Mouse (Mus musculus) limb, embryonic 12.5 days (tissue): ENCODE data around the gene Ccdc167. TPM values are rescaled to one million over a fixed set of nuclear protein-coding genes. Genes with fewer than 3 reads are reported as not detected.
A peak's percentile ranks its signal among the peaks of the same experiment; 100 is the strongest.
"Not testable (repeated sequence)": the region's sequence is repeated elsewhere in the genome, so short reads cannot be mapped to it uniquely, and the experiment has no call there.

Experiments
- ATAC-seq: fragments of 200-750 bp; cut with Nextera tagmentation; 2 replicates; pipeline ENCODE4 v1.8.0; 2017; ENCODE audit warnings: low read depth, moderate TSS enrichment; ENCODE audit not compliant: insufficient number of reproducible peaks, insufficient read depth, low FRiP score, low TSS enrichment
- H3K27ac ChIP-seq: fragments of 300-500 bp; sonication (generic); 2 replicates; pipeline ENCODE4 v1.5.1; 2016; ENCODE audit warnings: mild to moderate bottlenecking, moderate library complexity
- H3K27me3 ChIP-seq: fragments of 300-500 bp; sonication (generic); 2 replicates; pipeline ENCODE4 v1.6.1; 2016; ENCODE audit warnings: mild to moderate bottlenecking, moderate library complexity
- H3K36me3 ChIP-seq: fragments of 300-500 bp; sonication (generic); 2 replicates; pipeline ENCODE4 v1.6.1; 2016; ENCODE audit warnings: mild to moderate bottlenecking, moderate library complexity
- H3K4me1 ChIP-seq: fragments of 300-500 bp; sonication (generic); replicated peaks from 2 replicates; pipeline ENCODE4 v1.6.1; 2016
- H3K4me2 ChIP-seq: fragments of 300-500 bp; sonication (generic); 2 replicates; pipeline ENCODE4 v1.6.1; 2016; ENCODE audit warnings: mild to moderate bottlenecking, moderate library complexity
- H3K4me3 ChIP-seq: fragments of 300-500 bp; sonication (generic); replicated peaks from 2 replicates; pipeline ENCODE4 v1.5.1; 2016; ENCODE audit warnings: mild to moderate bottlenecking
- H3K9ac ChIP-seq: fragments of 300-500 bp; sonication (generic); replicated peaks from 2 replicates; pipeline ENCODE4 v1.6.1; 2016; ENCODE audit warnings: mild to moderate bottlenecking, moderate library complexity
- H3K9me3 ChIP-seq: fragments of 300-500 bp; sonication (generic); 2 replicates; pipeline ENCODE4 v1.6.1; 2016; ENCODE audit warnings: mild to moderate bottlenecking, moderate library complexity
- WGBS: fragments of 180-500 bp; shearing (Covaris S2); methylation state at CpG from one replicate; pipeline ENCODE4 v1.1.7; 2016; 5-methylcytosine and 5-hydroxymethylcytosine counted together
- polyA plus RNA-seq: library from polyadenylated mRNA; unstranded; fragments of >200 nt; fragmentation: Nextera tagmentation; extraction: Ambion mirVana; gene quantifications from 2 replicates; pipeline ENCODE4 v1.2.1, GENCODE M21; 2016

Ccdc167 gene
- polyA plus RNA-seq, 1 experiment from 2014 or later = 16.8 TPM

- H3K9me3 ChIP-seq = no peaks in the 10 kb centered on the region
- H3K27ac ChIP-seq = no peak overlapping the region
- 91% methylated on average over 8 of the region's 8 CpGs for WGBS
- ATAC-seq = no peak
- no peaks in the 10 kb centered on the region for H3K27me3 ChIP-seq
- H3K4me1 ChIP-seq = peaks cover 10% of the 10 kb centered on the region
- H3K9ac ChIP-seq = no peak overlapping the region
- H3K4me3 ChIP-seq = no peak overlapping the region
- H3K4me2 ChIP-seq = no peak overlapping the region
- peaks cover 6% of the 10 kb centered on the region for H3K36me3 ChIP-seq
These were observed 1.8 kb upstream of the Ccdc167 start for GRCm38 (mm10) chr17:29718660-29719059.

DNA sequence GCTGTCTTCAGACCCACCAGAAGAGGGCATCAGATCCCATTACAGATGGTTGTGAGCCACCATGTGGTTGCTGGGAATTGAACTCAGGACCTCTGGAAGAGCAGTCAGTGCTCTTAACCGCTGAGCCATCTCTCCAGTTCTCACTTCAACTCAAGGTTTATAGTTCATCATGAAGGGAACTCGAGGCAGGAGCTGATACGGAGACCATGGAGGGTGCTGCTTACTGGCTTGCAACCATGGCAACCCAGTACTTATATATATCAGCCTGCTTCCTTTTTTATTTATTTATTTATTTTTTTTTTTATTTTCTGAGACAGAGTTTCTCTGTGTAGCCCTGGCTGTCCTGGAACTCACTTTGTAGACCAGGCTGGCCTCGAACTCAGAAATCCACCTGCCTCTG, 3.1 kb downstream of the Ccdc167 start:
- H3K36me3 ChIP-seq, H3K4me3 ChIP-seq, H3K9me3 ChIP-seq, H3K4me2 ChIP-seq, ATAC-seq, H3K27me3 ChIP-seq, H3K9ac ChIP-seq, H3K27ac ChIP-seq: not testable (repeated sequence)
- peaks cover 55% of the 10 kb centered on the region for H3K4me1 ChIP-seq
- 98% methylated on average over 4 of the region's 4 CpGs for WGBS

DNA sequence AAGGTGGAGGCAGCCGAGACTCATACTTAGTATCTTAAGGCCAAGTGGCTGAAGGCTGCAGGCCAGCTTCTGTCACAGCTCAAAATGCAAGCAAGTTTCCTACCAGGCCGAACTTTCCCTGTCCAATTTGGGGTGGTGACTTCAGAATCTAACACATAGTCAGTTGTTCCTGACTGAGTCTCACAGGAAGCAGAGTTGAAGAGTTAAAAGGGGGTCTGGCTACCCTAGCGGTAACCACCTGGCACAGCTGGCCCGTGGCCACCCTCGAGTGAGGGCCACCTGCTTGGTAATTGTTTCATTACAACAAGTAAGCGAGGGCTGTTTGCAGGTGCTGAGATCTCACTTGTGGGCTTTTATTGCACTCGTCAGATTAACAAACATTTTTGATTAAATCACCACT, 4.3 kb downstream of the Ccdc167 start:
- Histone ChIP-seq H3K9ac (no peak overlapping the region), H3K9me3 (no peaks in the 10 kb centered on the region), H3K36me3 (peaks cover 6% of the 10 kb centered on the region), H3K27ac (0 out of 2 replicates have a peak overlapping the region, but pooled peaks have one; percentile 19), H3K27me3 (no peaks in the 10 kb centered on the region), H3K4me3 (no peak overlapping the region), H3K4me2 (no peak overlapping the region), H3K4me1 (peaks cover 67% of the 10 kb centered on the region)
- WGBS = 34% methylated on average over 7 of the region's 7 CpGs
- ATAC-seq = no peak

DNA sequence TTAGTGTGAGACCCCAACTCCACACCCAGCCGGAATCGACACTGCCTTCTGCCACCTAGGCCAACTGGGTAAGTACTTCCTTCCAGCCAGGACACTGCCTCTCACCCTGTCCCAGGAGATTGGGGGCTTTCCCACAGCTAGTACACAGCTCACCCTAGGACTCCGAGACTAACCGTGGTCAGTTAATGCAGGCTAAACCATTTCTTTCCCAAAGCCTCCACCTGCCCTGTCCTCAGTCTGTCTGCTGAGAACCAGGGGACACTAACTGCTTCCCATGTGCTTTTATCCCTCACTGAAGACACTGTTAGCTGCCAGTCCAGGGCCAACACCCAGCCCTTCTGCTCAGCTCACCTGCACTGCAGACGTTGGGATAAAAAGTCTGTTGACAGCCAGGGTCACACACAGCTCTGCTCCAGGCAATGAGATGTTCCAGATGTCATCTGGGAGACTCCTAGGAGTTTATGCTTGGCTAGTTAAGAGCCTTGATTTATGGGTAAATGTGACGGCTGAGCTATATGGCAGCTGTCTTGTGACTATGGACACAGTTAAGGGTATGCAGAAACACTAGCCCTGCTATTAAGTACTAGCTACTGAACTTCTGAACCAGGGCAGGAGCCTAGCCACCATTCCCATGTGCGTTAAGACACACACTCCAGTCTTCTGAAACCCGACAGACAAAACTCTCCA, 5.0 kb downstream of the Ccdc167 start:
- Histone ChIP-seq H3K9me3 (no peaks in the 10 kb centered on the region), H3K36me3 (peaks cover 6% of the 10 kb centered on the region), H3K4me1 (peaks cover 73% of the 10 kb centered on the region), H3K4me2 (peak overlapping the region; percentile 5; the same call in 1 of the 2 replicates), H3K9ac (no peak overlapping the region), H3K4me3 (no peak overlapping the region), H3K27ac (peak overlapping the region; percentile 31; the same call in 1 of the 2 replicates), H3K27me3 (no peaks in the 10 kb centered on the region)
- 42% methylated on average over 8 of the region's 8 CpGs for WGBS
- ATAC-seq = no peak

DNA sequence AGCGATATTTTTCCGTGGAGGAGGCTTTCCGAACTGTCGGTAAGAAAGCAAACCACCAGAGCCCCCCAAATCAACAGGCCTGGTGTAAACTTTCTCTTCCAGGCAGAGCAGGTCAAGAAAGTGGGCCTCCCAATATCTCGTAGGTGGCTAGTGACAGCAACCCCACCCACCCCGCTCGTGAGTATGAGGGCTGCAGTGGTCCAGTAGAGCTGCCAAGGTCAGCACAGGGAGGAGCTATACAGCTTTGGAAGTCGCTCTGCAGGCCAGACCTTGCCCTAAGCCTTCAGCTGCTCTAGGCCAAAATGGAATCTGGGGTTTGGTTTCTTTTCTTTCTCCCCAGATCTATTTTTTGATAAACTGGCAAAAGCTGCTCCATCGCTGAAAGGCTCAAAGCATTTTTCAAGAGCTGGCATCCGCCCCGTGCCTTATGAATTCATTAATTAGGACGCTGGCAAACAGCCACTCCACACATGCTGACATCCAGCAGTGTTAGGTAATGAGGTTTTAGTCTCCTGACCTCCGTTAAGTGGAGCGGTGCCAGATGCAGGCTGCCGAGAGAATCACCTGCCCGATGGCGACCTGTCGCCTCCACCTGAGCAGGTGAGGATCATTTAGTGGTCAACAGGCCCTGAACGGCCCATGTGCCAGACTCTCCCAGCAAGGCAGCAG, 5.6 kb downstream of the Ccdc167 start:
- Histone ChIP-seq H3K27ac (peak overlapping the region; percentile 29; the same call in 1 of the 2 replicates), H3K9ac (no peak overlapping the region), H3K27me3 (no peaks in the 10 kb centered on the region), H3K36me3 (peaks cover 6% of the 10 kb centered on the region), H3K9me3 (no peaks in the 10 kb centered on the region), H3K4me1 (peaks cover 77% of the 10 kb centered on the region), H3K4me2 (peak overlapping the region; percentile 5; the same call in 1 of the 2 replicates), H3K4me3 (no peak overlapping the region)
- WGBS = 53% methylated on average over 19 of the region's 19 CpGs
- no peak for ATAC-seq

- Histone ChIP-seq H3K9me3 (no peaks in the 10 kb centered on the region), H3K27ac (0 out of 2 replicates have a peak overlapping the region, but pooled peaks have one; percentile 29), H3K36me3 (peaks cover 6% of the 10 kb centered on the region), H3K27me3 (no peaks in the 10 kb centered on the region), H3K4me1 (peaks cover 72% of the 10 kb centered on the region), H3K4me2 (no peak overlapping the region), H3K9ac (no peak overlapping the region), H3K4me3 (no peak overlapping the region)
- no peak for ATAC-seq
- WGBS = 52% methylated on average over 11 of the region's 11 CpGs
These were observed 6.2 kb downstream of the Ccdc167 start for GRCm38 (mm10) chr17:29710562-29711044.

DNA sequence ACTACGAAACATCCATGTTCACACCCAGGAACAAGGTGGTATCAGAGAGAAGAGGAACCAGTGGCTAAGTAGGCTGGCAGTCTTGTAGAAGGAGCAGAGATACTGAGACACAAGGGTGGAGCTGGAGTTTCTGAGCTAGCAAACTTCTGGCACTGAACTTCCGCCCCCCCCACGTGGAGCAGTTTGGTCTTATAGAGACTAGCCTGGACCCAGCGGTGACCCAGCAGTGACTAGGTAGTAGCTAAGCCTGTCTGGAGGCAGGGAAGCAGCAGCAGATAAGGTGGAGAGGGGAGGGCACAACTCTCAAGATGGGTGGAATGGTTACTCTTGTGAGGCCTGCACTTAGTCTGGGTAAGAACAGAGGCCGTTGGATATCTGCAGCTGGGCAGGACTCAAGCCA, 8.1 kb downstream of the Ccdc167 start:
- Histone ChIP-seq H3K36me3 (peaks cover 8% of the 10 kb centered on the region), H3K4me3 (no peak overlapping the region), H3K4me2 (no peak overlapping the region), H3K27ac (no peak overlapping the region), H3K9me3 (no peaks in the 10 kb centered on the region), H3K4me1 (peaks cover 71% of the 10 kb centered on the region), H3K27me3 (no peaks in the 10 kb centered on the region), H3K9ac (no peak overlapping the region)
- ATAC-seq = no peak
- WGBS = 72% methylated on average over 5 of the region's 5 CpGs

DNA sequence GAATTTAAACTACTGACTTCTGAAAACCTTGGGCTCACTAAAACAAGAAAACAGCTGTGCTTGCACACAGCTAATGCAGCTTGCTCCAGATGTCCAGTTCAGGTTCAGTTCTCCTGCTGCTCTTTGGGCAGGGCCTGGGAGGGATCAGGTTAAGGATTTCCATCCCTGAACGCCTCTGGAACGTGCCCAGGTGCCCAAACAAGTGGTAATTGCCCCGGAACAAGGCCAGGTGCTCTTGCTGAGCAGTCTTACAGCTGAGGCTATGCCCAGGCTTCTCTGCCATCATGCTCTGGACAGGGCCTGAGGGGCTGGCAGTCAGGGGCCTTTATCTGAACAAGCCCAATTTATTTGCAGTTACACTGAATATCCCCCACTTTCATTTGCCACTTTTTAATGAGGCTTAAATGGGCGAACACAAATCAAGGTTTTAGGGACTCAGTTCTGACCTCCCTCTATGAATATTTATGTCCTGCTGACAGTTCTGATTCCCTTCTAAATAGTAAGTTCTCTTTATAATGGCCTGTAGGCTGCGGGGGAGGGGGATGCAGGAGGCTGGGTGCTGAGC, 9.8 kb downstream of the Ccdc167 start:
- Histone ChIP-seq H3K9ac (no peak overlapping the region), H3K4me3 (no peak overlapping the region), H3K27ac (0 out of 2 replicates have a peak overlapping the region, but pooled peaks have one; percentile 7), H3K27me3 (no peaks in the 10 kb centered on the region), H3K9me3 (no peaks in the 10 kb centered on the region), H3K4me2 (no peak overlapping the region), H3K4me1 (peaks cover 60% of the 10 kb centered on the region), H3K36me3 (peaks cover 25% of the 10 kb centered on the region)
- ATAC-seq = no peak
- 23% methylated on average over 5 of the region's 5 CpGs for WGBS

DNA sequence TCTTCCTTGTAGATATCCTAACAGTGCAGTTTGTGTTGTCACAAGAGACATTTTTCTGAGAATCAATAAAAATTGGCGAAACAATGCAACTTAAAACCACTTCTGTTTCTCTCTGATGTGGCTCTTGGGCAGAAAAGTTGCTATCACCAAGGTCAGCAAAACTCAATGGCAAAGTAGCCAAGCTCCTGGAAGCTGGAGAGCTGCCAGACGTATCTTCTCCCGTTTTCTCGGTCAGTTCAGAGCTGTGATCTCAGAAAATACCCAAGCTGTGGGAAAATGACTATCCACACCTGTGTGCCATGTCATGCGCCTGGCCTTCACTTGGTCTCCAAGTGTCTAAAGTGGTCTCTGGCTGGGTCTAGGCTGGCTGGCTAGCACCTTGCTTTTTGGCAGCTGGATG, 11.0 kb downstream of the Ccdc167 start:
- no peak overlapping the region for H3K4me2 ChIP-seq
- no peak overlapping the region for H3K9ac ChIP-seq
- H3K36me3 ChIP-seq = peaks cover 37% of the 10 kb centered on the region
- H3K27ac ChIP-seq = no peak overlapping the region
- H3K4me3 ChIP-seq = no peak overlapping the region
- no peaks in the 10 kb centered on the region for H3K27me3 ChIP-seq
- no peaks in the 10 kb centered on the region for H3K9me3 ChIP-seq
- peaks cover 48% of the 10 kb centered on the region for H3K4me1 ChIP-seq
- 87% methylated on average over 5 of the region's 5 CpGs for WGBS
- no peak for ATAC-seq

- Histone ChIP-seq H3K27me3 (no peaks in the 10 kb centered on the region), H3K4me1 (peaks cover 37% of the 10 kb centered on the region), H3K9ac (no peak overlapping the region), H3K36me3 (peaks cover 48% of the 10 kb centered on the region), H3K27ac (no peak overlapping the region), H3K4me2 (no peak overlapping the region), H3K9me3 (no peaks in the 10 kb centered on the region), H3K4me3 (no peak overlapping the region)
- ATAC-seq = no peak
- WGBS = 42% methylated on average over 3 of the region's 3 CpGs
These were observed 12.1 kb downstream of the Ccdc167 start for GRCm38 (mm10) chr17:29704781-29705180.

DNA sequence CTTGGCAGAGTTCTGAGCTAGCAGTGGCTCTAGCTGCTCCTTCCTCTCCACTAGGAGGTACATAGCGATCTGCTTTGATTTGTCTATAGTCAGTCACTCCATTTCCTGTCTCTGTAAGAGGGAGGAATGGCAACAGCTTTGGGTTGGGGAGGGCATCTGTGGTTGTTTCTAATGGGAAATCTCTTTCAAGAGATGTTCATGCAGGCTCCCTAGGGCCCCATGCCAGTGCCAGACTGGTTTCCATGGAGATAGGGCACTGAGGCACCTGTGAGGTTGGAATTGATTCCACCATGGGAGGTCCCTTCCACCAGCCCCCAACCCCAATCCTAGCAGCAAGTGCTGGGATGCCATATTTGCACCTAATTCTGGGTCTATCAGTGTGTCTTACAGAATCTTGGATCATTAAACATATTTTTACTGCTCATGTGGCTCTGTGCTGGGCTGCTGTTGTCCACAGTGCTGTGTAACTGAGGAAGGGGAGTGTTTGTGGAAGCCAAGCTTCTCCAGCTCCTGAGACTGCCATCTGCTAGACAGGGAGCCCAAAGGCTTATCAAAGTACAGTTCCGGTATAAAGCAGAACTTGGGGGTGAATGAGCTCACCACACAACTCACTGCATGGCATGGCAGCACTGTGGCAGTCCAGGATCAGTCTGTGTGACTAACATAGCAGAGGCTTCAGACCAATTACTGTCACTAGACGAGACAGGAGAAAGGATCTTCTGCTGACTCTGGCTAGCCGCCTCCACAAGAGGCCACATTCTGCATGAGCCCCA, 13.7 kb downstream of the Ccdc167 start:
- H3K4me3 ChIP-seq = no peak overlapping the region
- no peaks in the 10 kb centered on the region for H3K27me3 ChIP-seq
- H3K9me3 ChIP-seq = no peaks in the 10 kb centered on the region
- H3K4me1 ChIP-seq = peaks cover 20% of the 10 kb centered on the region
- H3K27ac ChIP-seq = no peak overlapping the region
- peaks cover 65% of the 10 kb centered on the region for H3K36me3 ChIP-seq
- ATAC-seq = no peak
- no peak overlapping the region for H3K4me2 ChIP-seq
- no peak overlapping the region for H3K9ac ChIP-seq
- WGBS = 86% methylated on average over 4 of the region's 4 CpGs
